Mouse (Mus musculus) MEL (cell line): ENCODE measurements around the gene Casp3.
"Not testable (repeated sequence)": the region's sequence is repeated elsewhere in the genome, so short reads cannot be mapped to it uniquely, and the experiment has no call there.

ENCODE experiments used
- CTCF ChIP-seq, 3 experiments: IDR thresholded peaks in 2 of 3; conservative IDR thresholded peaks in 1 of 3; 2 replicates each; pipeline ENCODE4 v1.5.1; 2011 to 2012; ENCODE audit warnings: low read length in 3 of 3, low read depth in 2 of 3, mild to moderate bottlenecking in 2 of 3, improper control_type of control experiment in 1 of 3, inconsistent platforms in 1 of 3, mixed read lengths in 1 of 3, moderate library complexity in 1 of 3; ENCODE audit not compliant: control insufficient read depth in 1 of 3, insufficient read depth in 1 of 3, poor library complexity in 1 of 3, severe bottlenecking in 1 of 3
- HCFC1 ChIP-seq: IDR thresholded peaks from 2 replicates; pipeline ENCODE4 v1.6.1; 2012; ENCODE audit warnings: low read depth, mild to moderate bottlenecking, inconsistent platforms, low read length, improper control_type of control experiment, moderate library complexity
- POLR2AphosphoS5 ChIP-seq: IDR thresholded peaks from 2 replicates; pipeline ENCODE4 v1.6.1; 2012; ENCODE audit warnings: low read depth, borderline replicate concordance, mild to moderate bottlenecking, inconsistent platforms, low read length, moderate library complexity, mixed read lengths
- TAL1 ChIP-seq: IDR thresholded peaks from 2 replicates; pipeline ENCODE4 v1.6.1; 2012; ENCODE audit warnings: mild to moderate bottlenecking, inconsistent platforms, low read length, moderate library complexity, mixed read lengths
- TCF12 ChIP-seq: IDR thresholded peaks from 2 replicates; pipeline ENCODE4 v1.6.1; 2014; ENCODE audit warnings: low read depth, mild to moderate bottlenecking, inconsistent platforms, low read length, improper control_type of control experiment, moderate library complexity
- UBTF ChIP-seq: IDR thresholded peaks from 2 replicates; pipeline ENCODE4 v1.6.1; 2012; ENCODE audit warnings: low read depth, mild to moderate bottlenecking, inconsistent platforms, low read length, improper control_type of control experiment, moderate library complexity, borderline replicate concordance; ENCODE audit not compliant: insufficient read depth

GRCm38 (mm10) chr8:46584328-46584727 is 32.8 kb upstream of the Casp3 start:
- not testable (repeated sequence) for TF ChIP-seq HCFC1; TAL1; POLR2AphosphoS5; CTCF (IDR thresholded peaks at IDR 0.05 in 2 of 3, conservative IDR thresholded peaks at IDR 0.05 in 1 of 3; ENCODE audit: control insufficient read depth in 1 of 3, insufficient read depth in 1 of 3, low read depth in 2 of 3, low read length in 3 of 3, poor library complexity in 1 of 3, severe bottlenecking in 1 of 3); UBTF; TCF12
